Mouse (Mus musculus): ENCODE data around the gene Mphosph6.

DNA sequence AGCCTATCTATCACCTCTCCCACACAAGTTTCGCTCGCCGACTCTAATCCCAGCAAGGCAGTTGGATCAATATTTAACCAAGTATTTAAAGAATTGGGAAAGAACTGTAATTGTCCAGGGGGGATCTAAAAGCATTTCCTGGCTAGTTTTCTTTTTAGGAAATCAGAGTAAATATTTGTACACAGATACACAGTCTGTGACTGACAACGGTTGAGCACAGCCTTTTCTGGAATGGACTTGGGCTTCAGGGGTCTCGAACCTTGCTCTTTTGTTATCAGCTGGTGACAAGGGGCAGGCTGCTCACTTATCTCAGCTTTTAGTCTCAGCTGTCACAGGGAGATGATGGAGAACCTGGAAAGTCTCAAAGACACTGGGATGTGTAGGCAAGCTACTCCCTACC is 55.1 kb downstream of the Mphosph6 start:
- TF ChIP-seq EP300 (IDR thresholded peaks at IDR 0.05; ENCODE audit: low read depth) (no peak), CTCF (IDR thresholded peaks at IDR 0.05; ENCODE audit: low read depth) (no peak)
